Mouse (Mus musculus) hindbrain, embryonic 16.5 days (tissue): ENCODE results near the gene Sept9. TPM values are rescaled to one million over a fixed set of nuclear protein-coding genes. Genes with fewer than 3 reads are reported as not detected.

Source experiments
- ATAC-seq: fragments of 200-750 bp; cut with Nextera tagmentation; 2 replicates; pipeline ENCODE4 v1.8.0; 2017; ENCODE audit warnings: moderate TSS enrichment, moderate library complexity
- H3K27ac ChIP-seq: fragments of 300-500 bp; sonication (generic); 2 replicates; pipeline ENCODE4 v1.5.1; 2014; ENCODE audit warnings: low read depth, mild to moderate bottlenecking, control low read depth, low read length, moderate library complexity
- H3K27me3 ChIP-seq: fragments of 300-500 bp; sonication (generic); replicated peaks from 2 replicates; pipeline ENCODE4 v1.6.1; 2014; ENCODE audit warnings: low read length; ENCODE audit not compliant: control insufficient read depth, insufficient read depth
- H3K36me3 ChIP-seq: fragments of 300-500 bp; sonication (generic); 2 replicates; pipeline ENCODE4 v1.6.1; 2014; ENCODE audit warnings: mild to moderate bottlenecking, low read length, moderate library complexity, mixed read lengths; ENCODE audit not compliant: control insufficient read depth, insufficient read depth
- H3K4me1 ChIP-seq: fragments of 300-500 bp; sonication (generic); 2 replicates; pipeline ENCODE4 v1.6.1; 2014; ENCODE audit warnings: low read depth, low read length; ENCODE audit not compliant: control insufficient read depth, insufficient read depth
- H3K4me2 ChIP-seq: fragments of 300-500 bp; sonication (generic); 2 replicates; pipeline ENCODE4 v1.6.1; 2014; ENCODE audit warnings: mild to moderate bottlenecking, low read length, control low read depth, moderate library complexity
- H3K4me3 ChIP-seq: fragments of 300-500 bp; sonication (generic); 2 replicates; pipeline ENCODE4 v1.5.1; 2014; ENCODE audit warnings: mild to moderate bottlenecking, low read length, control low read depth, moderate library complexity
- H3K9ac ChIP-seq: fragments of 300-500 bp; sonication (generic); 2 replicates; pipeline ENCODE4 v1.6.1; 2014; ENCODE audit warnings: low read depth, mild to moderate bottlenecking, control low read depth, low read length, moderate library complexity
- H3K9me3 ChIP-seq: fragments of 300-500 bp; sonication (generic); 2 replicates; pipeline ENCODE4 v1.6.1; 2014; ENCODE audit warnings: mild to moderate bottlenecking, low read length, moderate library complexity; ENCODE audit not compliant: control insufficient read depth
- WGBS: fragments of 180-500 bp; shearing (Covaris S2); extraction: QIAGEN DNeasy Blood & Tissue Kit; methylation state at CpG from one replicate; pipeline ENCODE4 v1.1.7; 2014; 5-methylcytosine and 5-hydroxymethylcytosine counted together
- polyA plus RNA-seq: library from polyadenylated mRNA; unstranded; fragments of >200 nt; fragmentation: Nextera tagmentation; extraction: Ambion mirVana; gene quantifications from 2 replicates; pipeline ENCODE4 v1.2.1, GENCODE M21; 2015

Sept9 gene
- polyA plus RNA-seq, 1 experiment from 2014 or later = 109 TPM

DNA sequence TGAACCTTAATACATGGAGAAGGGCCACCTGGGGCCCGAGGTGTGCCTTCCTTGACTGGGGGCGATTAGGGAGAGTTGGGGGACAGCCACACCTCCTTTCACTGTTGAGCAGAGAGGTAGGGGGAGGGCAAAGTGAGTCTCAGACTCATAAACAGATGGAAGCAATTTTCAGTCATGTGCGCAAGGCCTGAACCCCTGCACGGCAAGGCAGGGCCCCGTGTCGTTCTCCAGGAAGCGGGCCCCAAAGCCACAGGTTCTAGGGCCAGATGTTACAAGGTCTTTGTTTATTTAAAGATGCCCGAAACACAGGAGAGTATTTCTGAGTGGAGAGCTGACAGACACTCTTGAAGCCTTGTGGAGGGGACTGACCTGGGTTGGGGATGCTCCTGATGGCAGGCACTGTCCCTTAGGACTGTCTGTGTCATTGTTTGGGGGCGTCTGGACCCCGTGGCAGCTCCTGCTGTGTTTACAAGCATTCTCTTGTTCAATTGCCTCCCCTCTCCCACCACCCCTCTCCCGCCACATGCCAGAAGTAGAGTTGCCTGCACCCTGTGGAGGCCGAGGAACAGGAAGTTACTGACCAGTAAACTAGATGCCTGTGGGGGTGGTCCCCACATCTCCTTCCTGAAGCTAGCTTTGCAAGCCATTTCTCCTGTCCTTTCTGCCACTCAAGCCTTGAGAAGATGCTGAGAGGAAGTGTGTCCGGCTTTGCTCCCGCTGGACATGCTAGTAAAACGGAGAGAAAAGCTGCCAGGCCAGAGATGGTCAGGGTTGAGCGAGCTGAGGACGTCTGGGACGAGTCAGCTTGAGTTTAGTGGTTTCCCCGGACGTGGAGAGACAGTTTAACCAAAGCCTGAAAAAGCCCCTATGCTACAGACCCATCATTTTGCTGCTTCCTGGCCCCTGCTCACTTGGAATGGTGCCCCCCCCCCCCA, 150.2 kb downstream of the Sept9 start:
- Histone ChIP-seq H3K4me3 (no peak overlapping the region), H3K9ac (0 out of 2 replicates have a peak overlapping the region, but pooled peaks have one; percentile 4), H3K36me3 (peaks cover 17% of the 10 kb centered on the region), H3K4me2 (no peak overlapping the region), H3K4me1 (peaks cover 50% of the 10 kb centered on the region), H3K9me3 (no peaks in the 10 kb centered on the region), H3K27ac (peak overlapping the region; percentile 42; the same call in 1 of the 2 replicates), H3K27me3 (no peaks in the 10 kb centered on the region)
- no peak for ATAC-seq
- WGBS = 34% methylated on average over 20 of the region's 20 CpGs

DNA sequence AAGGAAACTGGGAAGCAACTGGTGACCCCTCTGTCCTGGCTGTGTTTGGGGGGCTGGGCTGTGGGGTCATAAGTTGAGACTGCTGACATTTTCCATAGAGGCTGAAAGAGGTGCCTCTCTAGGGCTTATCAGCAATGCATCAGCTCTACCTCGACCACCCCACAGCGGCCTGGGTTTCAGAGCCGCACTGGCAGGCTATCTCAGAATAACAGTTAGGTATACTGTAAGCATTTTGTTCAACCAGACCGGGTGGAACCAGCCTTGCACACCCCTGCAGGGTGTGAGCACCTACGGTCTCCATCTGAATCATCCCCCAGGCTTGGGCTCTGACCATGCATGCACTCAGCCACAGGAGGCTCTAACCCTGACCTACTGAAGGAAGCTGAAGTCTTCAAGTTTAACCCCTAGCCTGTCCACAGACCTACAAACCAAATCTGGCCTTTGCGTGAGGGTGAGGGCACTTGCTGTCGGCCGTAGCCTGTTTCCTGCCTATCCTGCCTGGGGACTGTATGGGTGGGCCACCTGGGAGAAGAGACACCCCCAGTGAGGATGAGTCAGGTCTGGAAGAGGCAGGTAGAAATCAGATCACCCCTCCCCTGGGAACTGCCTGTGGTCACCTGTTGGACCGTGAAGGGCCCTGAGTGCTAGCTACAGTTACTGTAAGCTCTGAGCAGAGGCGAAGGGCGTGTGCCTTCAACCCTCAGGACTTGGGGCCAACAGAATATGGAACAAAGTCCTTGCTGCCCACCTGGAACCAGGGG, 151.2 kb downstream of the Sept9 start:
- Histone ChIP-seq H3K9ac (no peak overlapping the region), H3K36me3 (peaks cover 24% of the 10 kb centered on the region), H3K27me3 (no peaks in the 10 kb centered on the region), H3K4me3 (no peak overlapping the region), H3K9me3 (no peaks in the 10 kb centered on the region), H3K4me2 (no peak overlapping the region), H3K27ac (no peak overlapping the region), H3K4me1 (peaks cover 42% of the 10 kb centered on the region)
- ATAC-seq = no peak
- WGBS = 88% methylated on average over 11 of the region's 11 CpGs

DNA sequence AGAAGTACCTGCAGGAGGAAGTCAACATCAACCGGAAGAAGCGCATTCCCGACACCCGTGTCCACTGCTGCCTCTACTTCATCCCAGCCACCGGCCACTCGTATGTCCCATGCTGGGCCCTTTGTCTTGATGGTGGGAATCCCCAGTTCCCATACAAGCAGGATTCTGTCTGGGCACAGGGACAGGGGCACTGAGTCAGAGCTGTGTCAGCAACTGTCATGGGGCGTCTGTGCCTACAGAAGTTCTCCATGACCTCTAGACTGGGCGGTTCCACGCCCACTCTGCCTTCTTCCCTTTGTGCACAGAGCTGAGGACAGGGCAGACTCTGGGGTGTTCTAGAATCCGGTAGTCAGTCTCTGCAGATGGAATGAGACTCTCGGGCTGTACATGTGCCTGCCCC, 153.7 kb downstream of the Sept9 start:
- Histone ChIP-seq H3K4me1 (peaks cover 23% of the 10 kb centered on the region), H3K27me3 (no peaks in the 10 kb centered on the region), H3K36me3 (peaks cover 38% of the 10 kb centered on the region), H3K4me3 (no peak overlapping the region), H3K27ac (no peak overlapping the region), H3K4me2 (no peak overlapping the region), H3K9me3 (no peaks in the 10 kb centered on the region), H3K9ac (no peak overlapping the region)
- ATAC-seq = no peak
- 90% methylated on average over 11 of the region's 11 CpGs for WGBS

DNA sequence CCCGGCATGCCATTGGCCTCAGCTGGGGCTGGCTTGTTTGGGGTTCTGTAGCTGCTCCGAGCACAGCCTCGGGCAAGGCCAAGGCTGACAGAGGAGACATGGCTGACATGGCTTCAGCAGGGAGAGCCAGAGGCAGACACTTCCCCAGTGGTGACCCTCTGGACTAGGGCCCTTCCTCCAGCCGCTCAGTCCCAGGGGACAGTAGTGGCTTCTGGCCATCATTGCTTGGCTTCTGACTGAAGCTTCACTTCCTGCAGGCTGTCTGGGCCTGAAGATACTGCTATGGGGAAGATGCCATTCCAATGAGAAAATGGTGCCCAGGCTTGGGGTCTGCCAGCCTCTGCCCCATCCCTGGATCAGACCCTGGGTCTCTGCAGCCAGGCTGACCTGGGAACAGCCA, 154.6 kb downstream of the Sept9 start:
- H3K4me3 ChIP-seq = no peak overlapping the region
- 87% methylated on average over 4 of the region's 4 CpGs for WGBS
- H3K4me1 ChIP-seq = peaks cover 13% of the 10 kb centered on the region
- no peak for ATAC-seq
- H3K27ac ChIP-seq = no peak overlapping the region
- H3K27me3 ChIP-seq = no peaks in the 10 kb centered on the region
- no peaks in the 10 kb centered on the region for H3K9me3 ChIP-seq
- no peak overlapping the region for H3K4me2 ChIP-seq
- H3K36me3 ChIP-seq = peaks cover 38% of the 10 kb centered on the region
- no peak overlapping the region for H3K9ac ChIP-seq

DNA sequence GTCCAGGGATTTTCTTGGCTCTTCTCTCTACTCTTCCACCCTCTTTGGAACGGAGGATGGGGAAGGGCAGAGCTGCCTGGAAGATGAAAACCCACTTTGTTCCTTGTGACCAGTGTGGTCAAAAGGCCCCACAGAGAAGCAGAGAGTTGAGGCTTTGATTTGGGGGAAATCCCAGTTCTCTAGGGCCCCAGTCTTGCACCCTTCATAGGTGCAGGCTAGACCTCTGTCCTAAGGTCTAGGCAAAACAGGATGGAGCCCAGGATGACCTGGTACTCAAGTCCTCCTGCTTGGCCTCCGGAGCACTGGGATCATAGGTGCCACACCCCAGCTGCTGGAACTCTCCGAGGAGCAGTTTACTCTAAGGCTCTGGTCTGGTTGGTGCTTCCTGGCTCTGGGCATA, 157.5 kb downstream of the Sept9 start:
- WGBS = 78% methylated on average over 3 of the region's 3 CpGs
- H3K36me3 ChIP-seq = peaks cover 57% of the 10 kb centered on the region

DNA sequence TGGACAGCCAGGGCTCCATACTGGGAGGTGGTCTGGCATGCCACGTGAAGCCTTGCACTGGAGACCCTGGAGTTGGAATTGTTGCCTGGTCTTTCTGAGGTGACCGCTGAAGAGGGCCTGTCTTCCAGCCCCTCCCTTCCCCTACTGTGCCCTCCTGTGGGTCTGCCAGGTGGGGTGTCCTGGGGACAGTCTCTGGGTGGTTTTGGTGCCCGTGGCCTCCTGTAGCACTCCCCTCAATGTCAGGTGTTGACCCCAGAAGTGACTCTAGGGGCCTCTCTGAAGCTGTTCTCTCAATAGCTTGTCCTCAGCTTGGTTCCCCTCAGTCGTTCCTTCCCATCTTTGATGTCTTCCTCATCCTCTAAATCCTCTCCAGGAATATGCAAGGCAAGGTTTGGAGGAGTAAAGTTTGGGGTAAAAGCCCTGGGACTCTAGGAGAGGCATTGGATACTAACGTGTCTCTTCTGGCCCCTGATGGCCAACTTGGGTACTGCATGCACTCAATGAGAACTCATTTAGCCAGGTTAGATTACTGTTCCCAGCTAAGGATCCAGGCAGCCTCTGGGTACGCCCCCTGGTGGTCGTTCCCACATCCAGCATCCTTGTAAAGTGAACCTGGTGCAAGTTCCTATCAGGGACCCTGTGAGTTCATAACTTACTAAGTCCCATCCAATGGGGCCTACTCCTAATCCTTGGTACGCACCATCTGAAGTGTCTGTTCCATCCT, 158.6 kb downstream of the Sept9 start:
- no peak overlapping the region for H3K4me2 ChIP-seq
- WGBS = 41% methylated on average over 8 of the region's 8 CpGs
- no peak overlapping the region for H3K9ac ChIP-seq
- H3K36me3 ChIP-seq = peaks cover 51% of the 10 kb centered on the region
- H3K4me1 ChIP-seq = no peaks in the 10 kb centered on the region
- no peaks in the 10 kb centered on the region for H3K27me3 ChIP-seq
- H3K4me3 ChIP-seq = no peak overlapping the region
- no peaks in the 10 kb centered on the region for H3K9me3 ChIP-seq
- no peak overlapping the region for H3K27ac ChIP-seq
- peak; percentile 80 for ATAC-seq

More for the DNA sequence above, 157.5 kb downstream of the Sept9 start:
- no peak for ATAC-seq
- H3K27me3 ChIP-seq = no peaks in the 10 kb centered on the region
- H3K4me3 ChIP-seq = no peak overlapping the region
- no peak overlapping the region for H3K9ac ChIP-seq
- H3K9me3 ChIP-seq = no peaks in the 10 kb centered on the region
- H3K4me2 ChIP-seq = no peak overlapping the region
- H3K27ac ChIP-seq = no peak overlapping the region
- no peaks in the 10 kb centered on the region for H3K4me1 ChIP-seq

DNA sequence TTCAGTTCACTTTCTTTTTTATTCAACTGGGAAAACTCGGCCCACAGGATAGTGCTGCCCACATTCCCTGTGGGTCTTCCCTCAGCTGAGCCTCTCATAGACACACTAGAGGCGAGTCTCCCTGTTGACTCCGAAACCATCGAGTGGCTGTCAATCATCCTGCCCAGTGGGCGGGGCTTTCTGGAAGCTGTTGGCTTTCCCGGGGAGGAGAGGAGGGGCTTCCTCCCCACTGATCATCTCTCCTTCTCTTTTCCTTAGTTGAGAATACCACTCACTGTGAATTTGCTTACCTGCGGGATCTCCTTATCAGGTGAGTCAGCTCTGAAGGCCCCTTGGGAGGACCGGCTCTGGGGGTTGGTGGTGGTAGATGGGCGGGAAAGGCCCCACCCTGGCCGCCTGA, 159.7 kb downstream of the Sept9 start:
- Histone ChIP-seq H3K4me1 (no peaks in the 10 kb centered on the region), H3K9ac (no peak overlapping the region), H3K4me2 (no peak overlapping the region), H3K27ac (no peak overlapping the region), H3K27me3 (no peaks in the 10 kb centered on the region), H3K36me3 (peaks cover 48% of the 10 kb centered on the region), H3K9me3 (no peaks in the 10 kb centered on the region), H3K4me3 (no peak overlapping the region)
- WGBS = 84% methylated on average over 10 of the region's 10 CpGs
- no peak for ATAC-seq

DNA sequence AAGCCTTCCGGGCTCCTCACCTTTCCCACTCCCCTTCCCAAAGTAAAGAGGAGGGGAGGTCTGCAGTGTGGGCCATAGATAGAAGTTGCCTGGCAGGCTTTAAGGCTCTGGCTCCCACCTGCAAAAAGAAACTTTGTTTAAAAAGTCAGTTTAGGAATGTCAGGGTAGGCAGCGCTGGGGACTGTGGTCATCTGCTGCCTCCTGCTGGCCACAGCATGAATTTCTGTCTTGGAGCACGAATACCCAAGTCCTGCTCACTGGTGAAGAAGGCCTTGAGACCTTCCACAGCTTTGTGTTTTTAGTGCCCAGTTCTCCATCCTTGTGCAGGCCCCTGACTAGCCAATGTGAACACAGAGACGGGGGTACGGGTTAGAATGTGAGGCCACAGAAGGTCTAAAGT, 160.4 kb downstream of the Sept9 start:
- Histone ChIP-seq H3K27ac (no peak overlapping the region), H3K4me3 (no peak overlapping the region), H3K4me2 (no peak overlapping the region), H3K9ac (no peak overlapping the region), H3K36me3 (peaks cover 45% of the 10 kb centered on the region), H3K27me3 (no peaks in the 10 kb centered on the region), H3K4me1 (no peaks in the 10 kb centered on the region), H3K9me3 (no peaks in the 10 kb centered on the region)
- 78% methylated on average over 5 of the region's 5 CpGs for WGBS
- no peak for ATAC-seq

DNA sequence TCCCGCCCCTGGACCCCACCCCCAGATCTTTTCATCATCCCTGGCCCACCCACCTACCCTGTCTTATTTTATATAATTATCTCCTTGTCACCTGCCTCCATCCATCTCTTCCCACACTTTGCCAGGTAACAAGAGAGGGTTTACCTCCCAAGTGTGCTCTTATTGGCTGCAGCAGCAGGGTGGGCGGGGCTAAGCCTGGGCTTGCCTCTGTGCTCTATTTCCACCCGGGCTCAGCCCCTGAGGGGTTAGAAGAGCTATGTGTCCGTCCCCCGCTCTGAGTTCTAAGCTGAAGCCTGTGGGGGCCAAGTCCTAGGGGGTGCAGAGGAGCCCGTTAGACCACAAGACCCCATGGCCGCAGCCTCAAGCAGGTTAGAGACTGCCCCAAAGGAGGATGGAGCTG, 161.1 kb downstream of the Sept9 start:
- H3K9ac ChIP-seq = no peak overlapping the region
- no peak overlapping the region for H3K4me3 ChIP-seq
- H3K36me3 ChIP-seq = peaks cover 40% of the 10 kb centered on the region
- no peaks in the 10 kb centered on the region for H3K9me3 ChIP-seq
- H3K4me2 ChIP-seq = no peak overlapping the region
- H3K27ac ChIP-seq = no peak overlapping the region
- no peaks in the 10 kb centered on the region for H3K27me3 ChIP-seq
- 89% methylated on average over 7 of the region's 7 CpGs for WGBS
- no peaks in the 10 kb centered on the region for H3K4me1 ChIP-seq
- no peak for ATAC-seq
